Mouse (Mus musculus): ENCODE results near the gene Chst10. TPM values are rescaled to one million over a fixed set of nuclear protein-coding genes. Genes with fewer than 3 reads are reported as not detected.
A peak's percentile ranks its signal among the peaks of the same experiment; 100 is the strongest.

The Chst10 gene
- polyA plus RNA-seq, 1 experiment from 2014 or later: 19.7 TPM

DNA sequence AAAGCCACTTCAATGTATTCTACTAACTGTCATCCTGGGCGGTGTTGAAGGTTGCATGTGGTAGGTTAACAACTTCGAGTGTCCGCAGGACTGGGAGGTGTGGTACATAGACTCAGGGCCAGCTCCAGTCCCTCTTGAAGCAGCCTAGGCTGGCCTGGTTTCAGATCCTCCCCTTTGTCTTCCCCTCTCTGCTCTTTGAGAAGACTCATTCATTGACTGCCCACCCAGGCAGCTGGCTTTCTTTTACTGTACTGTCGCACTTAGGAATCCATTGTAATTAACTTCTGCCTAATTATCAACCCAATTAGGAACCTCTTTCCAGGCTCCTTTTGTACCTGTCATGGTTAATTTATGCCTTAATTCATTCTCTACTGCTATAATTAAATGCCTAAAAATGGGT, 54.7 kb downstream of the Chst10 start:
- ATAC-seq (replicated peaks; ENCODE audit: low FRiP score): peak; percentile 42; the same call in 1 of the 2 replicates
- Histone ChIP-seq H3K4me1 (replicated peaks; ENCODE audit: control insufficient read depth, insufficient read depth, low read length) (peaks cover 4% of the 10 kb centered on the region; the same call in 1 of the 2 replicates), H3K36me3 (ENCODE audit: control insufficient read depth, insufficient read depth, low read length) (no peaks in the 10 kb centered on the region), H3K9me3 (ENCODE audit: control insufficient read depth, low read length) (no peaks in the 10 kb centered on the region), H3K4me3 (ENCODE audit: low read depth, low read length) (no peak overlapping the region), H3K4me2 (ENCODE audit: low read depth, low read length, severe bottlenecking) (no peak overlapping the region), H3K27ac (ENCODE audit: low read depth, low read length) (no peak overlapping the region), H3K27me3 (ENCODE audit: control insufficient read depth, insufficient read depth, low read length) (no peaks in the 10 kb centered on the region), H3K9ac (ENCODE audit: low read length) (no peak overlapping the region)
- WGBS: 38% methylated on average over 4 of the region's 4 CpGs
- peak; percentile 53 for DNase-seq (ENCODE audit: low spot score)

DNA sequence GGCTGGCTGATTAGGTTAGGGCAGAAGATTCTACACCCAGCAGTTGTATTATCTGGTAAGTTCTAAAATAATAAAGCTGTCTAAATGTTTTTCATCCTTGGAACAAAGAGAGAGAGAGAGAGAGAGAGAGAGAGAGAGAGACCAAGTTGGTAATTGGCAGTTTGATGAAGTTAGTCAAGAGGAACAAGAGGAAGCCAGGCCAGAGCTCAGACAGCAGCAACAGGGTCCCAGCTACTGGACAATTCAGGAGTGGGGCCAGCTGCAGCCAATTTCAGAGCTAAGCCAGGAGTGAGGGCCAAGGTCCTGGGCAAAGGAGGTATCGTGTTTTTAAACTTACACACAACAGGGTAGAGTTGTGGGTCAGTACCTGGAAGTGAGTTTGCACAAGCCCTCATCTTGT, 55.1 kb downstream of the Chst10 start:
- Histone ChIP-seq H3K27me3 (ENCODE audit: control insufficient read depth, insufficient read depth, low read length) (no peaks in the 10 kb centered on the region; the same call in 1 of the 2 replicates), H3K4me2 (ENCODE audit: low read depth, low read length, severe bottlenecking) (no peak overlapping the region), H3K36me3 (ENCODE audit: control insufficient read depth, insufficient read depth, low read length) (no peaks in the 10 kb centered on the region), H3K4me1 (replicated peaks; ENCODE audit: control insufficient read depth, insufficient read depth, low read length) (peaks cover 4% of the 10 kb centered on the region; the same call in 1 of the 2 replicates), H3K9ac (ENCODE audit: low read length) (no peak overlapping the region), H3K9me3 (ENCODE audit: control insufficient read depth, low read length) (no peaks in the 10 kb centered on the region), H3K27ac (ENCODE audit: low read depth, low read length) (no peak overlapping the region), H3K4me3 (ENCODE audit: low read depth, low read length) (no peak overlapping the region)
- WGBS: 69% methylated on average over 1 of the region's 1 CpGs
- DNase-seq (ENCODE audit: low spot score) (no peak), ATAC-seq (replicated peaks; ENCODE audit: low FRiP score) (no peak)

DNA sequence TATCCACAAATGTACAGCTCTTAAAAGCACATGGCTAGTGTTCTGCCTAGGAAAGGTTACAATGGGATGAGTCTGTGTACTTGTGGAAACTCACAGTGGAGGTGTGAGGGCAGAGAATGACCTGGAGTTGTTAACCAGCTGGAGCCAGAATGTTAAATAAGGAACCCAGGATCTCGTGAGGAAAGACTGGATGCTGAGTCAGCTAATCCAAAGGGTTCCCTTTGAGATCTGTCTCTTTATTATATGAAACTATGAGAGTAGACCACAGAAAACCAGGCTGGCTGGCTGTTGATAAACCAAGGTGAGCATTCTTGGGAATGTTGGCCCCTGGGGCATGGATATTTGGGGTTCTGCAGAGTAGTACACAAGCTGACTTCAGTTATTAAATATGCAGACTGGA, 58.0 kb downstream of the Chst10 start:
- no peak for ATAC-seq (replicated peaks; ENCODE audit: low FRiP score)
- H3K4me2 ChIP-seq (ENCODE audit: low read depth, low read length, severe bottlenecking): no peak overlapping the region
- no peaks in the 10 kb centered on the region for H3K9me3 ChIP-seq (ENCODE audit: control insufficient read depth, low read length)
- DNase-seq (ENCODE audit: low spot score): no peak
- no peak overlapping the region for H3K9ac ChIP-seq (ENCODE audit: low read length)
- H3K4me1 ChIP-seq (replicated peaks; ENCODE audit: control insufficient read depth, insufficient read depth, low read length): peaks cover 2% of the 10 kb centered on the region; the same call in 1 of the 2 replicates
- no peak overlapping the region for H3K4me3 ChIP-seq (ENCODE audit: low read depth, low read length)
- no peaks in the 10 kb centered on the region for H3K36me3 ChIP-seq (ENCODE audit: control insufficient read depth, insufficient read depth, low read length)
- peaks cover 7% of the 10 kb centered on the region for H3K27me3 ChIP-seq (ENCODE audit: control insufficient read depth, insufficient read depth, low read length)
- H3K27ac ChIP-seq (ENCODE audit: low read depth, low read length): no peak overlapping the region
- 54% methylated on average over 1 of the region's 1 CpGs for WGBS

DNA sequence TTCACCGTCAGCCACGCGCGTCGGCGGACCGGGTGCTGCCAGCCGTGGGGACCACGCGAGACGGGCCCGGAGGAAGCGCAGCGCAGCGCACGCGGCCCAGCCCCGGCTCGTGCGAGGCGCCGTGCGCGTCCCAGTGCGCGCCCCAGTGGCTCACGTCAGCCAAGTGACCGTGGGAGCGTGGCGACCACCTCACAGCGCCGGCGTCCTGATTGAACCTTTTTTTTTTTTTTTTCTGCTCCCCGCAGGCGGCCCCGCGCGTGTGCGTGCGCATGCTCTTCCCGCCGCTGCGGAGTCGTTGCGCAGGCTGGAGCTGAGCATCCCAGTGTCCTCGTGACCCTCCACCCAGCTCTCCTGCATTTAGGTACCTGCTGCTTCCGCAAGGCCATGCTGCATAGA, 61.5 kb downstream of the Chst10 start, which contains the start of gene Lonrf2:
Gene Lonrf2 (minus strand): TSS at position 235 of the 396 bp plus-strand sequence.
- Histone ChIP-seq H3K27ac (ENCODE audit: low read depth, low read length) (peak within 1 kb of the TSS; percentile 25), H3K9me3 (ENCODE audit: control insufficient read depth, low read length) (no peaks in the 10 kb centered on the region), H3K4me1 (replicated peaks; ENCODE audit: control insufficient read depth, insufficient read depth, low read length) (no peaks in the 10 kb centered on the region; the same call in 1 of the 2 replicates), H3K9ac (ENCODE audit: low read length) (peak within 1 kb of the TSS; percentile 83), H3K36me3 (ENCODE audit: control insufficient read depth, insufficient read depth, low read length) (no peaks in the 10 kb centered on the region), H3K4me2 (ENCODE audit: low read depth, low read length, severe bottlenecking) (peak within 1 kb of the TSS; percentile 99), H3K27me3 (ENCODE audit: control insufficient read depth, insufficient read depth, low read length) (peaks cover 7% of the 10 kb centered on the region), H3K4me3 (ENCODE audit: low read depth, low read length) (peak within 1 kb of the TSS; percentile 70)
- 2% methylated on average over 32 of the region's 47 CpGs for WGBS
- peak; percentile 75 for ATAC-seq (replicated peaks; ENCODE audit: low FRiP score)
- DNase-seq (ENCODE audit: low spot score): peak; percentile 74

DNA sequence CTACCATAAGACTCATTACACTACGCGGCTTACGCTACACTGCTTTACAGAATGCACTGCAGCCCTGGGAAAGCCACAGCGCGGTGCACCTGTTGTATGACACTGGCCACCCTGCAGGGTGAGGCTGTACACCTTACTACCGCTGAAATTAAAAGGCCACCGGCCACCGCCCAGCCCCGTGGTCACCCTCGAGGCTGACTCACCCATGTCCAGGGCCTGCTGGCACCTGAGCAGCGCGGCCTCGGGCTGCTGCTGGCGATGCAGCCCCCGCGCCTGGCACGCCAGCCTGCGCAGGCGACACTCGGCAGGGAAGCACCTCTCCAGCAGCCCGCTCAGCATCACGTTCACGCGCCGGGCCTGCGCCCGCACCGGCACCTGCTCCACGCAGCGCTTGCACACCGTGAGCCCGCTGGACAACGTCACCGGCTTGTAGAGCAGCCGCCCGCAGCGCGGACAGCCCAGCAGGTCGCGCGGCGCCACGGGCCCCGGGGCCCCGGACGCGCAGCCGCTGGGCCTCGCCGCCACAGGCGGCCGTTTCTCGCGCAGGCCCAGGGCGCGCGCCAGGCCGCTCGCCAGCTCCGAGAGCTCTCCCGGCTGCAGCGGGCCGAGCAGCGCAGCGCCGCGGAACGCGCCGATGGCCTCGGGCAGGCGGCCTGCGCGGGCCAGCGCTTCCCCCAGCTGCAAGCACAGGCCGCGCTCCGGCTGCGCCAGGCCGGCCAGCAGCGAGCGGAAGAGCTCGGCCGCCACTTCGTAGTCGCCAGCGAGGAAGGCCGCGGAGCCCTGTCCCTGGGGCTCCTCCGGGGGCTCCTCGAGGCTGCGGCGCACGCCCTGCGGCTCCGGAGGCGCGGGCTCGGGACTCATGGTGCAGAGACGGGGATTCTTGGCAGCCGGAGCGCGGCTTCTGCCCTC, 62.1 kb downstream of the Chst10 start:
- H3K27ac ChIP-seq (ENCODE audit: low read depth, low read length): peak overlapping the region; percentile 25
- H3K4me3 ChIP-seq (ENCODE audit: low read depth, low read length): peak overlapping the region; percentile 70
- 2% methylated on average over 102 of the region's 103 CpGs for WGBS
- peak; percentile 73 for DNase-seq (ENCODE audit: low spot score)
- ATAC-seq (replicated peaks; ENCODE audit: low FRiP score): peak; percentile 83
- H3K9me3 ChIP-seq (ENCODE audit: control insufficient read depth, low read length): no peaks in the 10 kb centered on the region
- peak overlapping the region; percentile 99 for H3K4me2 ChIP-seq (ENCODE audit: low read depth, low read length, severe bottlenecking)
- no peaks in the 10 kb centered on the region; the same call in 1 of the 2 replicates for H3K4me1 ChIP-seq (replicated peaks; ENCODE audit: control insufficient read depth, insufficient read depth, low read length)
- peak overlapping the region; percentile 83 for H3K9ac ChIP-seq (ENCODE audit: low read length)
- peaks cover 7% of the 10 kb centered on the region for H3K27me3 ChIP-seq (ENCODE audit: control insufficient read depth, insufficient read depth, low read length)
- H3K36me3 ChIP-seq (ENCODE audit: control insufficient read depth, insufficient read depth, low read length): no peaks in the 10 kb centered on the region

DNA sequence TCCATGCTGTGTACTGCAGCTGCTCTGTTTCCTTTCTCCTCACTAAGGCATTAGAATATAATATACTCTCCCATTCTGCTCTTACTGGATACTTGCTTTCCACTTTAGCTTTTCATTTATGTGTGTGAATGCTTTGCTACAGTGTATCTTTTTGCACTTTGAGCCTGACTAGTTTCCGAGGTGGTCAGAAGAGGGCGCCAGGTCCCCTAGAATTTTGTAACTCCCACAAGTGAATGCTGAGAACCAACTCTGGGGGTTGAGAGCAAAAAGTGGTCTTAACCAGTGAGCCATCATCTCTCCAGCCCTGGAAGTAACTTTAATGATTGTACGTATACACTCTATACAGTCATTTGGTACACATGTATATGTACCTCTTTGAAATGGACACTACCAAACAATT, 63.1 kb downstream of the Chst10 start:
- Histone ChIP-seq H3K9ac (ENCODE audit: low read length) (no peak overlapping the region), H3K27me3 (ENCODE audit: control insufficient read depth, insufficient read depth, low read length) (peaks cover 7% of the 10 kb centered on the region), H3K4me2 (ENCODE audit: low read depth, low read length, severe bottlenecking) (peak overlapping the region; percentile 99; the same call in 1 of the 2 replicates), H3K9me3 (ENCODE audit: control insufficient read depth, low read length) (no peaks in the 10 kb centered on the region), H3K27ac (ENCODE audit: low read depth, low read length) (no peak overlapping the region), H3K4me1 (replicated peaks; ENCODE audit: control insufficient read depth, insufficient read depth, low read length) (no peaks in the 10 kb centered on the region; the same call in 1 of the 2 replicates), H3K4me3 (ENCODE audit: low read depth, low read length) (no peak overlapping the region; the same call in 1 of the 2 replicates), H3K36me3 (ENCODE audit: control insufficient read depth, insufficient read depth, low read length) (no peaks in the 10 kb centered on the region)
- ATAC-seq (replicated peaks; ENCODE audit: low FRiP score) (no peak), DNase-seq (ENCODE audit: low spot score) (peak; percentile 66)
- 31% methylated on average over 3 of the region's 3 CpGs for WGBS

DNA sequence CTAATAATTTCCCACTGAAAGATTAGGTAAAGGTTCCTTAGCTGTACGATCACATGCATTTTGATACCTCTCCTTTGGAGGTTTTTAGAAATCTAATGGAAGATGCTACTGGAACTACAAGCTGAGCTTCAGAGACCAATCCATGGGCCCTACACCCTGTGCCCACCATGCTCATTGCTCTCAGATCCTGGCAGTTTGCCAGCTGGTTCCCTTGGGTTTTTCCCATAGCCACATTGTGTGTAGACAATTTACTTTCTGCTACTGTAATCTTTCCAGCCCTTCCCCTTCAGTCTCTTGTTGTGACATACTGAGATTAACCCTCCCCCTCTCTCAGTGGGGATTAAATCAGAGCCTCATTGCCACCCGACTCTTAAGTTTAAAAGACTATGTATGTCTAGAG, 73.0 kb downstream of the Chst10 start:
- no peak for ATAC-seq (replicated peaks; ENCODE audit: low FRiP score)
- no peak for DNase-seq (ENCODE audit: low spot score)
- Histone ChIP-seq H3K27me3 (ENCODE audit: control insufficient read depth, insufficient read depth, low read length) (no peaks in the 10 kb centered on the region), H3K36me3 (ENCODE audit: control insufficient read depth, insufficient read depth, low read length) (no peaks in the 10 kb centered on the region), H3K4me1 (replicated peaks; ENCODE audit: control insufficient read depth, insufficient read depth, low read length) (no peaks in the 10 kb centered on the region), H3K4me2 (ENCODE audit: low read depth, low read length, severe bottlenecking) (no peak overlapping the region), H3K27ac (ENCODE audit: low read depth, low read length) (no peak overlapping the region), H3K4me3 (ENCODE audit: low read depth, low read length) (no peak overlapping the region), H3K9me3 (ENCODE audit: control insufficient read depth, low read length) (no peaks in the 10 kb centered on the region), H3K9ac (ENCODE audit: low read length) (no peak overlapping the region)
- 78% methylated on average over 2 of the region's 2 CpGs for WGBS

DNA sequence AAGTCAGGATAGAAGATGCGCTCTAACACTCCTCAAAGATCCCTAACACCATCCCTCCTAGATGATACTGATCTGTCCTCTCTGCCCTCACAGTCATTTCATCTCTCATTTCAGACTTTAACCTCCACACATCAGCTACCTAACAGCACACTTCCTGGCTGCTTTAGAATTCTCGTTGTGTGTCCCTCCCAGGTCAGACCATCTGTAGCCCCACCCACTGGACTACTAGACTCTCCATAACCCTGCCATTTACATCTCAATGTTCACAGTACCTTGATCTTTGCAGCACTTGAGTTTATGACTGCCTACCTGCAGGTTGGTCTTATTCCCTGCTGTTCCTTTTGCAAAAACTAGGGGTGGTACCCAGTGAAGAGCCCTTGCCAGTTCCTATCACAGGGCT, 74.1 kb downstream of the Chst10 start:
- no peaks in the 10 kb centered on the region for H3K36me3 ChIP-seq (ENCODE audit: control insufficient read depth, insufficient read depth, low read length)
- no peak overlapping the region for H3K4me2 ChIP-seq (ENCODE audit: low read depth, low read length, severe bottlenecking)
- H3K4me1 ChIP-seq (replicated peaks; ENCODE audit: control insufficient read depth, insufficient read depth, low read length): no peaks in the 10 kb centered on the region
- no peak overlapping the region for H3K27ac ChIP-seq (ENCODE audit: low read depth, low read length)
- H3K9me3 ChIP-seq (ENCODE audit: control insufficient read depth, low read length): no peaks in the 10 kb centered on the region
- ATAC-seq (replicated peaks; ENCODE audit: low FRiP score) (no peak), DNase-seq (ENCODE audit: low spot score) (no peak)
- 85% methylated on average over 2 of the region's 2 CpGs for WGBS
- no peak overlapping the region for H3K4me3 ChIP-seq (ENCODE audit: low read depth, low read length)
- H3K27me3 ChIP-seq (ENCODE audit: control insufficient read depth, insufficient read depth, low read length): no peaks in the 10 kb centered on the region
- H3K9ac ChIP-seq (ENCODE audit: low read length): no peak overlapping the region
